Mouse (Mus musculus): Measurements from ENCODE around the gene Zc3h13. TPM values are rescaled to one million over a fixed set of nuclear protein-coding genes. Genes with fewer than 3 reads are reported as not detected.

The Zc3h13 gene
- 13.5 and 25.6 TPM in 2 replicates for total RNA-seq (2014; rRNA removed)
- 43.1 and 45.1 TPM in 2 replicates for polyA plus RNA-seq (2015; fragmentation: Nextera tagmentation; extraction: Ambion mirVana)

DNA sequence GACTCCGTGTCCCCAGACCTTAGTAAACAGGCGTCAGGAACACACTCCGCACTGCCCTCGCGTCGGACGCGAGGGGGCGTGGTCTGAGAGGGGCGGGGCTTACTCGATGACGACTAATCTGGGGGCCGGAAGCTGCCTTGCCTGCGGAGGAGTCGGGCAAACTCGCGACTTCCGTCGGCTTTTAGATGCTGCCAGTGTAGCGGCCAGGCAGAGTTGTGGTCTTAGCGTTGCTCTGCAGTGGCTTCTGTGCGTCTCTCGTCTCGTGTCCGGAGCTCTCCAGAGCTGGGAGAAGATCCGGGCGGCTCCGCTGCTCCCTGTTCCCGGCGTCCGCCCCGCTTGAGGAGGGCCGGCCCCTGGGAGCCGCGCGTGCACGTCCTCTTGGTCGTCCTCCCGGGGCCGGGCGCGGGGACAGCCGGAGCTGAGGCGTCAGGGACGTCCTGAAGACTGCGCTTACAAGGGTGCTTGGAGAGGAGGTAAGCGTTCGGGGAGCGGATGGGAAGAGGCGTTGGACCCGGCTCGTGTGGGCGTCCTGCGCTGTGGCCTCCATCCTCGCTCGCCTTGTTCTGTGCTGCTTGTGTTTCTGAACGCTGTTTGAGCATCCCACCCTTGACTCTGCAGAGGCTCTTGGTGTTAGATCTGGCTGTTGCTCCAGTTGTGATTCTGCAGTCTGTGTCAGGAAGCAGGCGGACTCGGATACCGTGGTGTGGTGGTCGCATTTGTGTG is at the start of gene Zc3h13:
Gene Zc3h13, plus strand, starts transcription at position 181 of the 723 bp plus-strand sequence.
- peak within 1 kb of the TSS; percentile 94 for H3K9ac ChIP-seq (replicated peaks; ENCODE audit: low read length)
- no peaks in the 10 kb centered on the region for H3K9me3 ChIP-seq (ENCODE audit: low read length)
- peak within 1 kb of the TSS; percentile 90 for H3K27ac ChIP-seq
- H3K4me1 ChIP-seq (ENCODE audit: insufficient read depth, low read length), result peaks cover 7% of the 10 kb centered on the region
- H3K4me3 ChIP-seq (ENCODE audit: low read length), result peak within 1 kb of the TSS; percentile 100
- no peaks in the 10 kb centered on the region for H3K36me3 ChIP-seq (ENCODE audit: insufficient read depth, low read length)
- peak; percentile 41 for TF ChIP-seq CTCF (IDR thresholded peaks at IDR 0.05; ENCODE audit: low read depth)
- H3K27me3 ChIP-seq (ENCODE audit: insufficient read depth, low read length), result no peaks in the 10 kb centered on the region
- H3K4me2 ChIP-seq (ENCODE audit: low read depth, low read length), result peak within 1 kb of the TSS; percentile 64
- ATAC-seq (peak; percentile 99), DNase-seq (ENCODE audit: low spot score) (peak; percentile 96)
- WGBS, result under 1% methylated on average over 60 of the region's 61 CpGs

GRCm38 (mm10) chr14:75235552-75235951 is 48.6 kb upstream of the Zc3h13 start:
- H3K27ac ChIP-seq, result no peak overlapping the region
- H3K9me3 ChIP-seq (ENCODE audit: low read length), result no peaks in the 10 kb centered on the region
- H3K4me2 ChIP-seq (ENCODE audit: low read depth, low read length), result peak overlapping the region; percentile 42
- DNase-seq (ENCODE audit: low spot score), result no peak
- H3K27me3 ChIP-seq (ENCODE audit: insufficient read depth, low read length), result no peaks in the 10 kb centered on the region
- no peaks in the 10 kb centered on the region for H3K36me3 ChIP-seq (ENCODE audit: insufficient read depth, low read length)
- no peak for ATAC-seq
- 67% methylated on average over 8 of the region's 8 CpGs for WGBS
- no peak overlapping the region for H3K9ac ChIP-seq (replicated peaks; ENCODE audit: low read length)
- peaks cover 5% of the 10 kb centered on the region; the same call in 1 of the 2 replicates for H3K4me1 ChIP-seq (ENCODE audit: insufficient read depth, low read length)
- H3K4me3 ChIP-seq (ENCODE audit: low read length), result no peak overlapping the region
- TF ChIP-seq CTCF (IDR thresholded peaks at IDR 0.05; ENCODE audit: low read depth), result no peak

DNA sequence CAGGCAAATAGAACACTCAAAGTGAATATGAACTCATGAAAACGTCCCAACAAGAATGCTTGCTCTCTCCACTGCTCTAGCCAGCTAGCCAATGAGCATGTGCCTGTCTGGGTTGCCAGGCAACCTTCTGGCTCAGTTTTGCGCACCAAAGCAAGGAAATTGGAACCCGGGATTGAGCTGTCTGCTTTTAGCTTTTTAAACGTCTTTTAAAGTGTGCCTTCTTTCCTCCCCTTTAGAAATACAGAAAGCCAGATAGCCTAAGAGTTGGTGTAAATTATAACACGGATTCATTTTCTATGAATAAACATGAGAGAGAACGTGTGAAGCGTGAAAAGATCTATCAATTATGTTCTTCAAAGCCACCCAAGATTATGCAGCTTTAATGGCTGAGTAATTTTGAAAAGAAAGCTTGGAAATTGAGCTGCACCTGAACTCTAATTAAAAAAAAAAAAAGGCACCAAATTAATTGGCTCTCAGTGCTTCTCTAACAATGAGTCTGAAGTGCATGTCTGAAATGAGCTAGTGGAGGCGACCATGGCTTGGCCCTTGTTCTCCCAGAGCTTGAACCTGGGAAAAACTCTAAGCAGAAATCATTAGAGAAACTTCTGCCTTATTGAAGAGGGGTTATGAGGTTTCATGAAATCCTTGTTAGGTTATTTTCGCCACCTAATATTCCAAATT is 48.1 kb upstream of the Zc3h13 start:
- WGBS, result 17% methylated on average over 9 of the region's 9 CpGs
- TF ChIP-seq CTCF (IDR thresholded peaks at IDR 0.05; ENCODE audit: low read depth), result no peak
- Histone ChIP-seq H3K27me3 (ENCODE audit: insufficient read depth, low read length) (no peaks in the 10 kb centered on the region), H3K9me3 (ENCODE audit: low read length) (no peaks in the 10 kb centered on the region), H3K4me3 (ENCODE audit: low read length) (no peak overlapping the region), H3K9ac (replicated peaks; ENCODE audit: low read length) (no peak overlapping the region), H3K4me1 (ENCODE audit: insufficient read depth, low read length) (peaks cover 5% of the 10 kb centered on the region; the same call in 1 of the 2 replicates), H3K27ac (no peak overlapping the region), H3K4me2 (ENCODE audit: low read depth, low read length) (peak overlapping the region; percentile 42), H3K36me3 (ENCODE audit: insufficient read depth, low read length) (no peaks in the 10 kb centered on the region)
- peak; percentile 83 for ATAC-seq
- DNase-seq (ENCODE audit: low spot score), result peak; percentile 76

DNA sequence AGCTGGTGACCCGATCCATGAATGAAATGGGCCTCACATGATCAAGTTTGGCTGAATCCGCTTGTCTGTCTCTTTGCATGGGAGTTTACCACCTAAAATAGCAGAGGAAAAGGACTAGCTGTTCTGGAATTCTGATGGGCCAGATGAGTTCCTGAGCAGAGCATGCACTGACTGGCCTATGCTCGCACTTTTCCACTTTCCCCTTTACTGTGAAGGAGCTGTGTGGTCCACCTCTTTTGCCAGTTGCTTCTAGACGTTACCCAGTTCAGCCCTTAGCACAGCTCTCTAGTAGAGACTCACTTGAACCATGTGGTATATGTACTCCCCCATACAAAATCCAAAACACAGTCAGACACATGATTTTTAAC is 47.6 kb upstream of the Zc3h13 start:
- H3K9ac ChIP-seq (replicated peaks; ENCODE audit: low read length), result no peak overlapping the region
- peaks cover 5% of the 10 kb centered on the region; the same call in 1 of the 2 replicates for H3K4me1 ChIP-seq (ENCODE audit: insufficient read depth, low read length)
- no peak overlapping the region for H3K27ac ChIP-seq
- no peak overlapping the region for H3K4me3 ChIP-seq (ENCODE audit: low read length)
- 62% methylated on average over 4 of the region's 4 CpGs for WGBS
- ATAC-seq (no peak), DNase-seq (ENCODE audit: low spot score) (no peak)
- H3K9me3 ChIP-seq (ENCODE audit: low read length), result no peaks in the 10 kb centered on the region
- no peaks in the 10 kb centered on the region for H3K36me3 ChIP-seq (ENCODE audit: insufficient read depth, low read length)
- H3K27me3 ChIP-seq (ENCODE audit: insufficient read depth, low read length), result no peaks in the 10 kb centered on the region
- no peak for TF ChIP-seq CTCF (IDR thresholded peaks at IDR 0.05; ENCODE audit: low read depth)
- 0 out of 2 replicates have a peak overlapping the region, but pooled peaks have one; percentile 42 for H3K4me2 ChIP-seq (ENCODE audit: low read depth, low read length)

DNA sequence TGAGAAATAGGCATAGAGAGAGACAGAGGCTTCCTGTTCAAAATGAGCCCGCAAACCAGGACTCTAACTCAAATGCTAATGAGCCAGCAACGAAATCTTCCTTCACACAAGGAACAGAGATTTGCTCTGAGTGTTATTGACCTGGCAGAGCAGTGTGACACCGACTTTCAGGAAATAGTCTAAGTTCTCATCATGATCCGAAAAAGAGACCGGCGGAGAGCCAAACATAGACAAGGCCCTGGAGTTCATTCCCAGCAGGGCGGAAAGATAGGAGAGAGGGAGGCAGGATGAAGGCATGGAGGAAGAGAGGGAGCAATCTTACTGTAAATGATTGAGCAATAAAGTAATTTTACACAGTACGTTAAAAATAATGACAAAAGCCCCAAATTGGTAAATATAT is 47.1 kb upstream of the Zc3h13 start:
- H3K4me2 ChIP-seq (ENCODE audit: low read depth, low read length), result no peak overlapping the region
- no peak overlapping the region for H3K9ac ChIP-seq (replicated peaks; ENCODE audit: low read length)
- H3K36me3 ChIP-seq (ENCODE audit: insufficient read depth, low read length), result no peaks in the 10 kb centered on the region
- TF ChIP-seq CTCF (IDR thresholded peaks at IDR 0.05; ENCODE audit: low read depth), result no peak
- peaks cover 5% of the 10 kb centered on the region; the same call in 1 of the 2 replicates for H3K4me1 ChIP-seq (ENCODE audit: insufficient read depth, low read length)
- no peaks in the 10 kb centered on the region for H3K9me3 ChIP-seq (ENCODE audit: low read length)
- no peak for ATAC-seq
- no peak overlapping the region for H3K4me3 ChIP-seq (ENCODE audit: low read length)
- H3K27ac ChIP-seq, result no peak overlapping the region
- no peak for DNase-seq (ENCODE audit: low spot score)
- no peaks in the 10 kb centered on the region for H3K27me3 ChIP-seq (ENCODE audit: insufficient read depth, low read length)
- WGBS, result 76% methylated on average over 8 of the region's 8 CpGs

DNA sequence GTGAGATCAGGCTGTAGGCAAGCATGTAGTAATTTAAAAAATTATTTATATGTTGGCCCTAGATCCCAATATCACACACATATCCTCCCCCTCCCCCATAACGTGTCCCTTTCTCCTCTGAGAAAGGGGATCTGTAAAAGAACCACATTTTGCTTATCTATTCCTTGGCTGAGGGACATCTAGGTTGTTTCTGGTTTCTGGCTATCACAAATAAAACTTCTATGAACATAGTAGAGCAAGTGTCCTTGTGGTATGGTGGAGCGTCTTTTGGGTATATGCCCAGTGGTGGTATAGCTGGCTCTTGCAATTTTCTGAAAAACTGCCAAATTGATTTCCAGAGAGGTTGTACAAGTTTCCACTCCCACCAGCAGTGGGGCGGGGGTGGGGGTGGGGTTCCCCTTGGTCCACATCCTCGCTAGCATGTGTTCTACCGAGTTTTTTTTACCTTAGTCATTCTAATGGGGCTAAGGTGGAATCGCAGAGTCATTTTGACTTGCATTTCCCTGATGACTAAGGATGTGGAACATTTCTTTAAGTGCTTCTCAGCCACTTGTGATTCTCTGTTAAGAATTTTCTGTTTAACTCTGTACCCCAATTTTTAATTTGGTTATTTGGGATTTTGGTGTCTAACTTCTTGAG is 46.0 kb upstream of the Zc3h13 start:
- H3K9ac ChIP-seq (replicated peaks; ENCODE audit: low read length), result no peak overlapping the region
- WGBS, result 79% methylated on average over 6 of the region's 6 CpGs
- no peak overlapping the region for H3K4me3 ChIP-seq (ENCODE audit: low read length)
- no peaks in the 10 kb centered on the region for H3K9me3 ChIP-seq (ENCODE audit: low read length)
- no peak for TF ChIP-seq CTCF (IDR thresholded peaks at IDR 0.05; ENCODE audit: low read depth)
- DNase-seq (ENCODE audit: low spot score), result no peak
- H3K4me1 ChIP-seq (ENCODE audit: insufficient read depth, low read length), result peaks cover 5% of the 10 kb centered on the region; the same call in 1 of the 2 replicates
- no peaks in the 10 kb centered on the region for H3K36me3 ChIP-seq (ENCODE audit: insufficient read depth, low read length)
- H3K27me3 ChIP-seq (ENCODE audit: insufficient read depth, low read length), result no peaks in the 10 kb centered on the region
- no peak overlapping the region for H3K27ac ChIP-seq
- ATAC-seq, result no peak
- H3K4me2 ChIP-seq (ENCODE audit: low read depth, low read length), result no peak overlapping the region

Data from hindbrain, postnatal 0 days (tissue).